Mouse (Mus musculus): ENCODE measurements around the gene Tnr. TPM values are rescaled to one million over a fixed set of nuclear protein-coding genes. Genes with fewer than 3 reads are reported as not detected.
A peak's percentile ranks its signal among the peaks of the same experiment; 100 is the strongest.

Gene Tnr
- polyA plus RNA-seq, 1 experiment from 2014 or later = 0.14 TPM

- Histone ChIP-seq H3K27me3 (no peaks in the 10 kb centered on the region), H3K4me3 (no peak overlapping the region), H3K27ac (no peak overlapping the region), H3K9ac (no peak overlapping the region), H3K9me3 (no peaks in the 10 kb centered on the region), H3K4me2 (no peak overlapping the region), H3K4me1 (peaks cover 3% of the 10 kb centered on the region; the same call in 1 of the 2 replicates), H3K36me3 (no peaks in the 10 kb centered on the region)
- WGBS = 32% methylated on average over 3 of the region's 3 CpGs
- ATAC-seq (ENCODE audit: borderline replicate concordance, extremely low read depth, low FRiP score, low TSS enrichment) = no peak
Measured at GRCm38 (mm10) chr1:159742003-159742274, 218.4 kb downstream of the Tnr start.

GRCm38 (mm10) chr1:159743744-159744253, 220.2 kb downstream of the Tnr start:
- Histone ChIP-seq H3K4me2 (no peak overlapping the region), H3K27me3 (no peaks in the 10 kb centered on the region), H3K27ac (no peak overlapping the region), H3K36me3 (no peaks in the 10 kb centered on the region), H3K9me3 (no peaks in the 10 kb centered on the region), H3K4me3 (no peak overlapping the region), H3K9ac (no peak overlapping the region), H3K4me1 (peaks cover 3% of the 10 kb centered on the region; the same call in 1 of the 2 replicates)
- 85% methylated on average over 2 of the region's 2 CpGs for WGBS
- no peak for ATAC-seq (ENCODE audit: borderline replicate concordance, extremely low read depth, low FRiP score, low TSS enrichment)

DNA sequence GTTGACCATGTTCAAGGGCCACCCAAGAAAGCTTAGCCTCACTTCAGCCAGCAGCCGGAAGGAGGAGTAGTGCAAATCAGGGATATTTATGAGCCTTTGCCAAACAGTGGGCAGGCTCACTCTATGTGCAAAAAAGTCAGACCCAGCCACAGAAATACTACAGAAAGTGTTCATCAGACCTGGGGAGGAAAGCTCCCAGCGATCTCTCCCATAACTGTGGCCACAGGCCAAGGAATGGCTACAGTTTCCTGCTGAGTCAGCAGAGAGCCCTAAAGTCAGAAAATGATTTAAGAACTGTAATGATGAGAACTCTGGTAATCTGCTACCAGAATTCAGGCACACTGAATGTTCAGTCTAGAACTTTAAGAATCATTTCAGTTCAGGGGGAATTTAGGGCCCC, 221.7 kb downstream of the Tnr start:
- Histone ChIP-seq H3K9me3 (no peaks in the 10 kb centered on the region), H3K4me2 (no peak overlapping the region), H3K36me3 (no peaks in the 10 kb centered on the region), H3K27me3 (no peaks in the 10 kb centered on the region), H3K4me3 (no peak overlapping the region), H3K4me1 (peaks cover 3% of the 10 kb centered on the region; the same call in 1 of the 2 replicates), H3K27ac (no peak overlapping the region), H3K9ac (no peak overlapping the region)
- no peak for ATAC-seq (ENCODE audit: borderline replicate concordance, extremely low read depth, low FRiP score, low TSS enrichment)
- WGBS = 41% methylated on average over 2 of the region's 2 CpGs

DNA sequence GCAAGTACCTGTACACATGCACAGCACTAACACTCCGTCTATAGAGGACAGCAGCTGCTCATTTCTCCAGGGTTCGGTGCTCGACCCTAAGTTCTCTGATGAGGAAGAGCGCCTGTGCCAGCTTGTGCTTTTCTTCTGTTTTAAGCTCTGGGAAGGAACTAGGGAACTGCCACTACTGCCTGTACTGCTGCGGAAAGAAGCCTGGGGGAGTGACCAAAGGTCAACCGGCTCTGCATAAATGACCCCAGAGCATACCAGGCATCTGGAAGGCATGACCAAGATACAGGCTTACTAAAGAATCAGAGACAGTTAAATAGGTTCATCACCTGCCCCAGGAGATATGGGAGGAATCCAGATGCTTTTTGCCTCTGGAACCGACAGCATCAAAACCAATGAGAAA, 224.4 kb downstream of the Tnr start:
- H3K9ac ChIP-seq = no peak overlapping the region
- 84% methylated on average over 7 of the region's 7 CpGs for WGBS
- H3K27me3 ChIP-seq = no peaks in the 10 kb centered on the region
- no peak overlapping the region for H3K27ac ChIP-seq
- H3K4me1 ChIP-seq = no peaks in the 10 kb centered on the region
- H3K4me2 ChIP-seq = no peak overlapping the region
- no peak for ATAC-seq (ENCODE audit: borderline replicate concordance, extremely low read depth, low FRiP score, low TSS enrichment)
- H3K4me3 ChIP-seq = no peak overlapping the region
- H3K9me3 ChIP-seq = no peaks in the 10 kb centered on the region
- H3K36me3 ChIP-seq = no peaks in the 10 kb centered on the region

DNA sequence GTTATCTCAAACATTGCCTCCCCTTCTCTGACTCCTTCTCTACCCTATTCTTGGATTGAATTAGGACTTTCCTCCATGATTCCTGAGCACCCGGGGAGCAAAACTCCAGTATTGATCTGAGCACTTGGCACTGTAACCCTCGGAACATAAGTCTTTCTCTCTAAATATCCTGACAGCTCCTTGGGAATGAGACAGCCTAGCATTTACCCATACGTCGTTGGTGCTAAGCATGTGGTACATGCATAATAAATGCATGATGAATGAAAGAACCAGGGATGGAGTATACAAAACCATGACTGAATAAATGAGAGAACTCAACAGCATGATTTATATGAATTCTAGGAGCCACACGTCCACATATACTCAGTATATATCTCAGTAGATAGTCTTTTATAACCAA, 226.8 kb downstream of the Tnr start:
- Histone ChIP-seq H3K27me3 (no peaks in the 10 kb centered on the region), H3K9me3 (no peaks in the 10 kb centered on the region), H3K4me2 (no peak overlapping the region), H3K4me3 (no peak overlapping the region), H3K36me3 (no peaks in the 10 kb centered on the region), H3K27ac (no peak overlapping the region), H3K9ac (no peak overlapping the region), H3K4me1 (no peaks in the 10 kb centered on the region)
- no peak for ATAC-seq (ENCODE audit: borderline replicate concordance, extremely low read depth, low FRiP score, low TSS enrichment)
- 62% methylated on average over 5 of the region's 5 CpGs for WGBS

DNA sequence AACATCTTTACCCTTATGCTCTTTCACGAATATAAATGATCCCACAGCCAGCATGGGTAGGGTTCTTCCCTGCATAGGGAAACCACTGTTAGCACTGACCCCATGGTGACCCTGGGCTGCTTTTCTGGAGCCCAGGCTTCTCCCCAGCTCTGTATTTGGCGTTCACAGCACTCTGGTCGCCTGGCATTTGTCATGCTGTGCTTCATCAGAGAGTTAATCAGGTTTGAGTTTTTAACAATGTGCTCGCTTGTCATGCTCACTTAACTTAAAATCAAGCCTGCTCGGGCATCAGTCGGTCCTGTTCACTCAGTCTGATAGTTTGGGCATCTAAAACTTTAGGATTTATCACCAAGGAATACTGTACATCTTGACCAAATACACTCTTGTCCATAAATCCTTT, 227.3 kb downstream of the Tnr start:
- H3K36me3 ChIP-seq = no peaks in the 10 kb centered on the region
- H3K4me2 ChIP-seq = no peak overlapping the region
- no peak overlapping the region for H3K4me3 ChIP-seq
- H3K27ac ChIP-seq = no peak overlapping the region
- WGBS = 40% methylated on average over 6 of the region's 6 CpGs
- H3K4me1 ChIP-seq = no peaks in the 10 kb centered on the region
- H3K9ac ChIP-seq = no peak overlapping the region
- H3K9me3 ChIP-seq = no peaks in the 10 kb centered on the region
- no peak for ATAC-seq (ENCODE audit: borderline replicate concordance, extremely low read depth, low FRiP score, low TSS enrichment)
- H3K27me3 ChIP-seq = no peaks in the 10 kb centered on the region

DNA sequence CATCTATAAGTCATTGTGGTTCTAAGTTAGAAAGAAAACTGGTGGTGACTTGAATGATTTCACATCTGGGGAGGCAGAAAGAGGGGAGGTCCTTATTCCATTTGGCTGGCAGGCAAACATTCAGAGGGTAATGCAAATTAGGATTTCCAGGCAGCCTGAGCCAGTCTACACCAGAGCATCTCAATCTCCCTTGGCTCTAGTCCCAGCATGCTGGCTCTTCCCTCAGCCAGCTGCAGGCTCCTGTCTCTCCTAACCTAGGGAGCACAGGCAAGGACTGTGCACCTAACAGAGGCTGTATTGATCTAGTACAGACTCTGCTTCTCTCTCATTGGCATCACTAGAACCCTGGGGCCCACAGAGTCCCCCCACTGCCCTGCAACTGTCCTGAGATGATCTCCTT, 237.4 kb downstream of the Tnr start:
- Histone ChIP-seq H3K4me1 (no peaks in the 10 kb centered on the region), H3K27ac (no peak overlapping the region), H3K9me3 (no peaks in the 10 kb centered on the region), H3K4me2 (no peak overlapping the region), H3K36me3 (no peaks in the 10 kb centered on the region), H3K4me3 (no peak overlapping the region), H3K9ac (no peak overlapping the region), H3K27me3 (no peaks in the 10 kb centered on the region)
- ATAC-seq (ENCODE audit: borderline replicate concordance, extremely low read depth, low FRiP score, low TSS enrichment) = peak; percentile 27; the same call in 1 of the 2 replicates

DNA sequence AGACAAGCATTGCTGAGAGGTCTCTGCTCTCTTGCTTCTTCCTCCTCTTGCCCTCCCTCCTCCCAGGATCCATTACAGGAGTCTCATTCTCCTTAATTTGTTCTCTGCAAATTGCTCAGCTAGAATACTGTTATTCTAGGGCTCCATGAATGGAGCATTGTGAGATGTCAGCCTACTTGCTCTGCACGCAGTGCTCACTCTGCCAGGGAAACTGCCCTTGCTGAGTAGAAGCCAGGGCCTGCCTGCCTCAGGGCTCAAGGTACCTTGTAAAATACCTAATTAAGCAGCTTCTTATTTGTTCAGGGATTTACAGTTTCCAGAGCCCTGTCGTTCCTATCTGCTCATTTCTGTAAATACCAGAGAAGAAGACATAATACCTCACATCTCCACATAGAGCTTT, 240.3 kb downstream of the Tnr start:
- Histone ChIP-seq H3K4me3 (no peak overlapping the region), H3K4me1 (no peaks in the 10 kb centered on the region), H3K9me3 (no peaks in the 10 kb centered on the region), H3K27ac (no peak overlapping the region), H3K4me2 (no peak overlapping the region), H3K36me3 (no peaks in the 10 kb centered on the region), H3K27me3 (no peaks in the 10 kb centered on the region), H3K9ac (no peak overlapping the region)
- ATAC-seq (ENCODE audit: borderline replicate concordance, extremely low read depth, low FRiP score, low TSS enrichment) = no peak
- WGBS = 70% methylated on average over 2 of the region's 2 CpGs

DNA sequence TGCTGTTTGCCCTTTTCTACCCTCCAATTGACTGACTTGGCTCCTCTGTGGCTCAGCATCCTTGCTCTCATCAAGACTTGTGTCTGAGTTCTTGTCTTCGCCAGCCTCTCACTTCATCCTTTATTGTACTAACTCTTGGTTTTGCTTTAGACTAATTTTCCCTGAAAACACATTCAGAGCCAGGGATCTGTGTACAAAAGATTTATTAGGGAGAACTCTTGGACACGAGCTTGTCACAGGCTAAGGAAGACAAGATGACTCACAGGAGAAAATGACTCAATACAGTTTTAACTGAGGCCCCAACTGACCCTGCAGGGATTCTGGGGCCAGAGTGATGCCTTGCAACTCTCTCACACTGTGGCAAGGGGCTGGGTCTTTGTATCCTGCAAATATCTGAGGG, 241.3 kb downstream of the Tnr start:
- no peaks in the 10 kb centered on the region for H3K9me3 ChIP-seq
- no peak overlapping the region for H3K9ac ChIP-seq
- H3K27ac ChIP-seq = no peak overlapping the region
- H3K4me2 ChIP-seq = no peak overlapping the region
- H3K4me1 ChIP-seq = no peaks in the 10 kb centered on the region
- ATAC-seq (ENCODE audit: borderline replicate concordance, extremely low read depth, low FRiP score, low TSS enrichment) = no peak
- no peaks in the 10 kb centered on the region for H3K27me3 ChIP-seq
- H3K36me3 ChIP-seq = no peaks in the 10 kb centered on the region
- no peak overlapping the region for H3K4me3 ChIP-seq
- WGBS = 52% methylated on average over 2 of the region's 2 CpGs

- Histone ChIP-seq H3K9ac (no peak overlapping the region), H3K27me3 (no peaks in the 10 kb centered on the region), H3K9me3 (no peaks in the 10 kb centered on the region), H3K4me2 (no peak overlapping the region), H3K4me1 (no peaks in the 10 kb centered on the region), H3K36me3 (no peaks in the 10 kb centered on the region), H3K4me3 (no peak overlapping the region), H3K27ac (no peak overlapping the region)
- no peak for ATAC-seq (ENCODE audit: borderline replicate concordance, extremely low read depth, low FRiP score, low TSS enrichment)
- WGBS = 77% methylated on average over 6 of the region's 6 CpGs
Measured at GRCm38 (mm10) chr1:159769948-159770347, 246.4 kb downstream of the Tnr start.

- Histone ChIP-seq H3K27me3 (no peaks in the 10 kb centered on the region), H3K4me3 (no peak overlapping the region), H3K4me2 (no peak overlapping the region), H3K36me3 (no peaks in the 10 kb centered on the region), H3K27ac (no peak overlapping the region), H3K9ac (no peak overlapping the region), H3K4me1 (no peaks in the 10 kb centered on the region), H3K9me3 (no peaks in the 10 kb centered on the region)
- WGBS = 68% methylated on average over 12 of the region's 12 CpGs
- no peak for ATAC-seq (ENCODE audit: borderline replicate concordance, extremely low read depth, low FRiP score, low TSS enrichment)
Measured at GRCm38 (mm10) chr1:159773671-159774070, 250.1 kb downstream of the Tnr start.

GRCm38 (mm10) chr1:159775168-159775567, 251.6 kb downstream of the Tnr start:
- H3K4me1 ChIP-seq = no peaks in the 10 kb centered on the region
- H3K4me2 ChIP-seq = no peak overlapping the region
- H3K27ac ChIP-seq = no peak overlapping the region
- no peak for ATAC-seq (ENCODE audit: borderline replicate concordance, extremely low read depth, low FRiP score, low TSS enrichment)
- H3K9ac ChIP-seq = no peak overlapping the region
- H3K27me3 ChIP-seq = no peaks in the 10 kb centered on the region
- WGBS = 79% methylated on average over 3 of the region's 3 CpGs
- H3K36me3 ChIP-seq = no peaks in the 10 kb centered on the region
- no peaks in the 10 kb centered on the region for H3K9me3 ChIP-seq
- H3K4me3 ChIP-seq = no peak overlapping the region

DNA sequence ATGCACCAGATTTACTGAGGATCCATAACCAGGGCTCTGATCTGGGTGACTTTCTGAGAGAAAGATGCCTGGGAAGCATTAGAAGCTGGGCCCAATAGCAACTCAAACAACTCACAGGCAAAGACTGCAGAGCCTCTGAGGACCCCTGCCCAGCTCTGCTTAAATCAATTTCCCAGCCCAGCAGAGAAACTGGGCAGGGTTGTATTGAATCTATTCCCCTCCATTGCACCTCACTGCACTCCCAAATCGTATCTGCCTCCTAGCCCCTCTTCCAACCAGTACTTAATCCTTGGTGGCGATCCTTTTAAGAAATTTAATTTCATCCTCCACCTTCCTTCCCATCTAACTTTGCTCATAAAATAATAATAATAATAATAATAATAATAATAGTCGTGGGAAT, 253.5 kb downstream of the Tnr start:
- no peak overlapping the region for H3K9ac ChIP-seq
- H3K27me3 ChIP-seq = no peaks in the 10 kb centered on the region
- no peaks in the 10 kb centered on the region for H3K36me3 ChIP-seq
- H3K4me3 ChIP-seq = no peak overlapping the region
- H3K27ac ChIP-seq = no peak overlapping the region
- H3K9me3 ChIP-seq = no peaks in the 10 kb centered on the region
- no peak for ATAC-seq (ENCODE audit: borderline replicate concordance, extremely low read depth, low FRiP score, low TSS enrichment)
- WGBS = 82% methylated on average over 3 of the region's 3 CpGs
- H3K4me2 ChIP-seq = no peak overlapping the region
- H3K4me1 ChIP-seq = no peaks in the 10 kb centered on the region

Measured in lung, embryonic 15.5 days (tissue).